Mouse (Mus musculus) forebrain, embryonic 11.5 days (tissue): ENCODE results near the gene Efnb2. TPM values are rescaled to one million over a fixed set of nuclear protein-coding genes. Genes with fewer than 3 reads are reported as not detected.

ENCODE experiments used
- ATAC-seq: fragments of 200-750 bp; cut with Nextera tagmentation; replicated peaks from 2 replicates; pipeline ENCODE4 v1.8.0; 2017; ENCODE audit warnings: moderate TSS enrichment; ENCODE audit not compliant: low FRiP score
- DNase-seq: peaks from one replicate; pipeline ENCODE4 v3.0.0-alpha.2; 2017; ENCODE audit warnings: low spot score
- H3K27ac ChIP-seq: fragments of 300-500 bp; sonication (generic); 2 replicates; pipeline ENCODE4 v1.5.1; 2014; ENCODE audit warnings: low read depth, low read length
- H3K27me3 ChIP-seq: fragments of 300-500 bp; sonication (generic); 2 replicates; pipeline ENCODE4 v1.6.1; 2014; ENCODE audit warnings: mild to moderate bottlenecking, low read length, mixed read lengths; ENCODE audit not compliant: control insufficient read depth, insufficient read depth
- H3K36me3 ChIP-seq: fragments of 300-500 bp; sonication (generic); 2 replicates; pipeline ENCODE4 v1.6.1; 2014; ENCODE audit warnings: mild to moderate bottlenecking, low read length, moderate library complexity, mixed read lengths; ENCODE audit not compliant: control insufficient read depth, insufficient read depth
- H3K4me1 ChIP-seq: fragments of 300-500 bp; sonication (generic); replicated peaks from 2 replicates; pipeline ENCODE4 v1.6.1; 2014; ENCODE audit warnings: low read length, mixed read lengths; ENCODE audit not compliant: control insufficient read depth, insufficient read depth
- H3K4me2 ChIP-seq: fragments of 300-500 bp; sonication (generic); 2 replicates; pipeline ENCODE4 v1.6.1; 2014; ENCODE audit warnings: low read depth, mild to moderate bottlenecking, low read length, moderate library complexity, mixed read lengths; ENCODE audit not compliant: severe bottlenecking
- H3K4me3 ChIP-seq: fragments of 300-500 bp; sonication (generic); 2 replicates; pipeline ENCODE4 v1.5.1; 2014; ENCODE audit warnings: low read depth, low read length
- H3K9ac ChIP-seq: fragments of 300-500 bp; sonication (generic); 2 replicates; pipeline ENCODE4 v1.6.1; 2014; ENCODE audit warnings: low read length
- H3K9me3 ChIP-seq: fragments of 300-500 bp; sonication (generic); 2 replicates; pipeline ENCODE4 v1.6.1; 2016; ENCODE audit warnings: low read length, mixed read lengths; ENCODE audit not compliant: control insufficient read depth
- WGBS: fragments of 180-500 bp; shearing (Covaris S2); extraction: QIAGEN DNeasy Blood & Tissue Kit; methylation state at CpG from one replicate; pipeline ENCODE4 v1.1.7; 2014; 5-methylcytosine and 5-hydroxymethylcytosine counted together
- microRNA-seq: library from miRNA; unstranded; fragments of <30 nt; microRNA quantifications from one replicate; pipeline ENCODE4, GENCODE M21; 2016; ENCODE audit not compliant: insufficient number of aligned reads
- polyA plus RNA-seq: library from polyadenylated mRNA; unstranded; fragments of >200 nt; fragmentation: Nextera tagmentation; extraction: Ambion mirVana; gene quantifications from 2 replicates; pipeline ENCODE4 v1.2.1, GENCODE M21; 2014

Efnb2 gene
- polyA plus RNA-seq, 1 experiment from 2014 or later: 51.8 TPM

DNA sequence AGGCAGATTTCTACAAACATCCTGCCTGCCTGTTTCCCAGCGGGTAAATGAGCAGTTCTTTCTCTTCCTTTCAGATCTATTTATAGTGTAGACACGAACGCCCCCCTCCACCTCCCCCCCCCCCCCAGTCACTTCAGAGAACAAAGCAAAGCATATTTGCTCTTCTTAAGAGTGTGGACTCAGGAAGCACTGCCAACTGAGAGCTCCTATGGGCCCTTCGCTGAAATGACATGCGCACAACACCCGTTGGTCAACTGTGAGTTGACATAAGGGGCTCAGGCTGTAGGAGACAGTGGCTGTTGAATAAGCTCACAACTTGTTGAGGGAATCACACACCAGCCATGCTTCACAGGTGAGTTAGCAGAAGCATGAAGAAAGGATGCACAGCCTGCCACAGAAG is 84.8 kb downstream of the Efnb2 start:
- no peak overlapping the region for H3K9ac ChIP-seq
- DNase-seq (peak; percentile 43), ATAC-seq (no peak)
- H3K27ac ChIP-seq: no peak overlapping the region
- WGBS: 56% methylated on average over 6 of the region's 6 CpGs
- H3K9me3 ChIP-seq: no peaks in the 10 kb centered on the region
- 0 out of 2 replicates have a peak, but pooled peaks cover 2% of the 10 kb centered on the region for H3K27me3 ChIP-seq
- H3K4me1 ChIP-seq: peaks cover 12% of the 10 kb centered on the region; the same call in 1 of the 2 replicates
- no peaks in the 10 kb centered on the region for H3K36me3 ChIP-seq
- no peak overlapping the region for H3K4me2 ChIP-seq
- H3K4me3 ChIP-seq: no peak overlapping the region

DNA sequence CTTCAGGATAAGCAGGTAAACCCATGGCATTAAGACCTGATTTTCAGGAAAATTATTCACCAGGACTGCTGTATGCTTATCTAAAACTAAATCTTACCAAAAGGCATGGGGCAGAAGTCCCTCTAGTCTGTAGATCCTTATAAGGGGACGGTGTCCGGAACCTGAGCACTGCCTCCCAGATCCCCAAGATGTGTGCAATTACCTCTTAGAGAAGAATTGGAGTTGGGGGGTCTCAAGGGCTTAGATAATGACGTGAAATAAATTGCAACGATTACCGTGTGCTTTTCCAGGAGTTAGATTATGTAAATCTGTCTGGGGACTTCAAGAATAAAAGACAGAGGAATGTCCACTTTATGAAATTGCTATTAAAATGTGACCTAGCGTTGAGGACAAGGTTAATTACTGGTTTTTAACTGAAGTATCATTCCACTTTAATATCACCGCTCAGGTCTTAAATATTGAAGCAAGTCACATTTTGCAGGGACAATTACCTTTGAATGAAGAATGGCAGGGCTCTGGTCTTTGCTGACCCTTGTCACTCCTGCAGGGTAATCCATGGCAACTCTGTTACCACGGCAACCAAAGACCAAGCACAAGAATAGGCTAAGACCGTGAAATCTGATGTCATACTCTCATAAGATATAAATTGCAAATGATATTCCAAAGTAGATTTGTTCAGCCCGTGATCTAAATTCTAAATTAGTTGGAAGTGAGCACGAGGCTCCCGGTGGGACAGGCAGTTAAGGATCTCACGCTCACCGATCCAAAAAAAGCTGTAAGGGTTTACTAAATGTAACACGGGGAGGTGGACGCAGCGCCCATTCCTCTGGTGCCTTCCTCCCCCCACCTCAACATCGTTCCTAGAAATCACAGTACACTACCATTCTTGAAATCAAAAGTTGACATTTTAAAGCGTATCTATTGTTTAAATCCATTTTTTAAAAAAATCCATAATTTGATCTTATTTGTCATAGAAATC is 86.2 kb downstream of the Efnb2 start:
- no peak overlapping the region for H3K27ac ChIP-seq
- ATAC-seq: peak; percentile 89
- peak; percentile 67 for DNase-seq
- H3K4me3 ChIP-seq: no peak overlapping the region
- H3K9ac ChIP-seq: no peak overlapping the region
- peaks cover 12% of the 10 kb centered on the region; the same call in 1 of the 2 replicates for H3K4me1 ChIP-seq
- no peaks in the 10 kb centered on the region for H3K36me3 ChIP-seq
- peak overlapping the region; percentile 29; the same call in 1 of the 2 replicates for H3K4me2 ChIP-seq
- H3K9me3 ChIP-seq: no peaks in the 10 kb centered on the region
- WGBS: 26% methylated on average over 19 of the region's 19 CpGs
- peaks cover 2% of the 10 kb centered on the region; the same call in 1 of the 2 replicates for H3K27me3 ChIP-seq

DNA sequence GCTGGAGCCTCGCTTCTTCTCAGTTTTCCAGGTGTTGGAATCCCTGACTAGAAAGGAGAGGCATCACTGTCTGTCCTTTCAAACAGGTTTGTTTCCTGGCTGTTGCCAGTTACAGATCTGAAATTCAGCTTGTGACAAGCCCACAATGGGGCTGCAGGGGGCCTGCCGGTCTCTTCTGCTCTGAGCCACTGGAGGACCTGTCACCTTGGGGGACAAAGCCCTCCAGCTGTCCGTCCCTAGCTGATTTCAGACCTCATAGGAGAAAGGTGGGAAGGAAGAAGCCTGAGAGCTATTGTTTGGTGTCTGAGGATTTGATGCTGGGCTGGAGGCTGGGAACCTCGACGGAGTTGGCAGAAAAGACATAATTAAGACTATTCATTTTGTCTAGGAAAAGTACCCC is 88.8 kb downstream of the Efnb2 start:
- peaks cover 8% of the 10 kb centered on the region; the same call in 1 of the 2 replicates for H3K4me1 ChIP-seq
- no peak overlapping the region for H3K27ac ChIP-seq
- peaks cover 2% of the 10 kb centered on the region; the same call in 1 of the 2 replicates for H3K27me3 ChIP-seq
- H3K4me2 ChIP-seq: no peak overlapping the region
- no peak overlapping the region for H3K4me3 ChIP-seq
- DNase-seq (no peak), ATAC-seq (no peak)
- 12% methylated on average over 5 of the region's 5 CpGs for WGBS
- no peaks in the 10 kb centered on the region for H3K9me3 ChIP-seq
- H3K9ac ChIP-seq: no peak overlapping the region
- no peaks in the 10 kb centered on the region for H3K36me3 ChIP-seq

DNA sequence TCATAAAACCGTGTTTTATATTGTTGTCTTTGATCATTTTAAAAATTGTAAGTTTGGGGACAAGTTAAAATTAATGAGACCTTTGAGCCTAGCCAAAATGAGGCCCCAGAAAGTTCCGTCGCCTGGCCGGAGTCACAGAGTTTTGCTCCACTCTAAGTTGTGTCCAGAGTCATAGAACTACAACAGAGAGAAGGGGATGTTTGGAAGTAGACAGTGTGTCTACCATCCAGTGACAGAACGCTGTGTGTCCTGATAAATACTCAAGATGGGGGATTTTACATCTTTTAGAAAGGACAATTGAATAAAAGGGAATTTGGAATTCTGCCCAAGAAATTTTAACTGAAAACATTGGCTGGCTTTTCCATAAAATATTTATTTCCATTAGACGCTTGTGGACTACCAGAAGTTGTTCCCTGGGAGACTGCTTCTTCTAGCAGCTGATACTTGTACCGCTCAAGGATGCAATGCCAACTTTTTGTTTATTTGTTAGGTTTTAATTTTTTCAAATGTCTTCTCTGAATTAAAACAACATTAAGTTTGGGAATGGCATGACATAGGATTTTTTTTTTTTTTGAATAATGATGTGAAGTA is 89.3 kb downstream of the Efnb2 start:
- 90% methylated on average over 7 of the region's 7 CpGs for WGBS
- no peaks in the 10 kb centered on the region; the same call in 1 of the 2 replicates for H3K27me3 ChIP-seq

GRCm38 (mm10) chr8:8569280-8569679 is 91.8 kb downstream of the Efnb2 start:
- Histone ChIP-seq H3K4me3 (no peak overlapping the region), H3K4me2 (no peak overlapping the region), H3K9ac (no peak overlapping the region), H3K36me3 (no peaks in the 10 kb centered on the region), H3K4me1 (0 out of 2 replicates have a peak, but pooled peaks cover 4% of the 10 kb centered on the region), H3K9me3 (no peaks in the 10 kb centered on the region), H3K27ac (no peak overlapping the region), H3K27me3 (no peaks in the 10 kb centered on the region; the same call in 1 of the 2 replicates)
- WGBS: 90% methylated on average over 10 of the region's 10 CpGs
- ATAC-seq: no peak
- DNase-seq: no peak

More for the DNA sequence above, 89.3 kb downstream of the Efnb2 start:
- peaks cover 8% of the 10 kb centered on the region; the same call in 1 of the 2 replicates for H3K4me1 ChIP-seq
- H3K27ac ChIP-seq: no peak overlapping the region
- DNase-seq (no peak), ATAC-seq (no peak)
- no peaks in the 10 kb centered on the region for H3K36me3 ChIP-seq
- H3K9ac ChIP-seq: no peak overlapping the region
- no peak overlapping the region for H3K4me2 ChIP-seq
- H3K4me3 ChIP-seq: no peak overlapping the region
- H3K9me3 ChIP-seq: no peaks in the 10 kb centered on the region

DNA sequence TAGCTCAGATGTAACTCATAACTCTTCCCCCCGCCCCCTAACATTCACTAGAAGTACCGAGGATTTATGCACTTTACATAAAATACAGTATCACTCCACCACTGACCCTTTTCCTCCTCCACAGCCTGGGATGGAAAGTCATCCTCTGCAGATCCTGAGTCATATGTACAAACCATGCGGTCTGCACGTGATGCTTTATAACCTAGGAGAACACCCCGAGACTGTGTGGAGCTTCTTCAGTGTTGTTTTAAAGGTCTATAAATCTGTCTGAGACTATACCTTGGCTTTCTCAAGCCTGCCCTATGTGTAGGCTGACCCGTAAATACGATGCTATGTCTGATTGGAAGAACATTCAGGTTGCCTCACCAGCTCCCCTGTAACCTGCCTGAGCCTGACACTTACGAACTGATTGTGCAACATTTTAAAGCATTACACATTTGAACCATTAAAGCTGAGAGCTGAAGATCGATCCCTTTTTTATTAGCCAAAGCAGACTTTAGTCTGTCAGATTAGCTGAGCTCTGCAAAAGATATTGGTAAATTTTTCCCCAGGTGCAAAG is 92.7 kb downstream of the Efnb2 start:
- Histone ChIP-seq H3K9ac (no peak overlapping the region), H3K9me3 (no peaks in the 10 kb centered on the region), H3K36me3 (no peaks in the 10 kb centered on the region), H3K4me3 (no peak overlapping the region), H3K27me3 (no peaks in the 10 kb centered on the region; the same call in 1 of the 2 replicates), H3K4me2 (no peak overlapping the region), H3K4me1 (0 out of 2 replicates have a peak, but pooled peaks cover 4% of the 10 kb centered on the region), H3K27ac (no peak overlapping the region)
- WGBS: 95% methylated on average over 9 of the region's 9 CpGs
- no peak for DNase-seq
- ATAC-seq: no peak

Small RNAs within 50 kb of the gene (microRNA-seq; reads per million reads assigned to microRNA genes)
- gene Mir7654: 22.7 reads per million, percentile 15 among the genes with 10 or more reads in this experiment

Other genes with a start within 250 kb of the Efnb2 start
- 163 and 171 TPM in 2 replicates for gene Arglu1, start 29.3 kb upstream of the Efnb2 start, polyA plus RNA-seq